Comparison of ENCODE assay signal across 31 mouse cellular contexts in the genomic region with DNA sequence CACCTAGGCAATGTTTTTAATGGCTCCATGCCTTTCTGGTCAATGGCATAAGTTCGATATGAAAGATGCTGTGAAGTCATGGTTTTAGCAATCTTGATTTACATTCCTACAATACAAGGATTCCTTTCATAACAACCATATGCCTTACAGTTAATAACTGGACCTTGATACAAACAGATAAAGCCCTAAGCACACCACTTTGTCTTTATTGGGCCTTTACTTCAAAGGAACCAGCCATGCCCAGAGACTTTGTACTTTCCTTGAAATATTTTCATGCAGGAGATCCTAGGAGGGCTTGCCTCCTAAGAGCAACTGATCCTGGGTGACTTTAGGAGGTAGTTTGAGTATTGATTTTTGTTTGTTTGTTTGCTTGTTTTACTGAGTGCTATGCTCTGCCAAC.
"Had no signal": no experiment of that assay in that cellular context is flagged by ENCODE, and none has a peak within 500 bp of the region (broad histone marks: within the 10 kb centered on the region; RNA-seq: fewer than 3 reads in every experiment).

No protein-coding gene starts in this region.

- H3K4me2 ChIP-seq: limb, embryonic 12.5 days; limb, embryonic 13.5 days; limb, embryonic 15.5 days; liver, embryonic 11.5 days; liver, embryonic 12.5 days; liver, embryonic 13.5 days; liver, embryonic 15.5 days; lung, embryonic 14.5 days; lung, embryonic 15.5 days; midbrain, embryonic 11.5 days; midbrain, embryonic 12.5 days; midbrain, embryonic 13.5 days; midbrain, embryonic 15.5 days had no signal

- H3K36me3 ChIP-seq: limb, embryonic 10.5 days; limb, embryonic 12.5 days; limb, embryonic 13.5 days; limb, embryonic 15.5 days; liver, embryonic 12.5 days; liver, embryonic 13.5 days; liver, embryonic 15.5 days; lung, embryonic 15.5 days; midbrain, embryonic 10.5 days; midbrain, embryonic 12.5 days; midbrain, embryonic 13.5 days; midbrain, embryonic 15.5 days had no signal

- DNase-seq: left cerebral cortex, postnatal 4 days; liver; liver, embryonic 13.5 days; liver, postnatal 0 days; lung, adult 18-20 months; lung, adult 2 months; lung, embryonic 14.5 days; lung, postnatal 10 days; lung, postnatal 14 days; lung, postnatal 36 days; lung, postnatal 4 days; midbrain, embryonic 14.5 days had no signal

- H3K27me3 ChIP-seq: limb, embryonic 12.5 days; limb, embryonic 13.5 days; limb, embryonic 15.5 days; liver, embryonic 12.5 days; liver, embryonic 13.5 days; liver, embryonic 15.5 days; lung, embryonic 15.5 days; megakaryocyte, embryonic 14.5 days; midbrain, embryonic 12.5 days; midbrain, embryonic 13.5 days; midbrain, embryonic 15.5 days had no signal

- H3K9me3 ChIP-seq: limb, embryonic 10.5 days; limb, embryonic 12.5 days; limb, embryonic 13.5 days; limb, embryonic 15.5 days; liver, embryonic 12.5 days; liver, embryonic 13.5 days; liver, embryonic 15.5 days; lung, embryonic 15.5 days; midbrain, embryonic 10.5 days; midbrain, embryonic 12.5 days; midbrain, embryonic 13.5 days; midbrain, embryonic 15.5 days had no signal

- ATAC-seq: liver, embryonic 12.5 days; liver, postnatal 0 days; lung, postnatal 0 days; midbrain, embryonic 13.5 days; midbrain, embryonic 15.5 days; midbrain, embryonic 16.5 days had no signal

- H3K4me3 ChIP-seq: limb, embryonic 10.5 days; limb, embryonic 12.5 days; limb, embryonic 13.5 days; limb, embryonic 15.5 days; liver, embryonic 12.5 days; liver, embryonic 13.5 days; liver, embryonic 15.5 days; lung, embryonic 15.5 days; megakaryocyte, embryonic 14.5 days; midbrain, embryonic 10.5 days; midbrain, embryonic 12.5 days; midbrain, embryonic 13.5 days; midbrain, embryonic 15.5 days; myocyte had no signal

- H3K9ac ChIP-seq: limb, embryonic 12.5 days; limb, embryonic 13.5 days; limb, embryonic 15.5 days; liver, embryonic 12.5 days; liver, embryonic 13.5 days; liver, embryonic 14.5 days; liver, embryonic 15.5 days; liver, postnatal 0 days; lung, embryonic 14.5 days; lung, embryonic 15.5 days; midbrain, embryonic 12.5 days; midbrain, embryonic 13.5 days; midbrain, embryonic 15.5 days had no signal

- H3K27ac ChIP-seq: limb, embryonic 10.5 days; limb, embryonic 12.5 days; limb, embryonic 13.5 days; limb, embryonic 15.5 days; liver, embryonic 12.5 days; liver, embryonic 13.5 days; liver, embryonic 14.5 days; liver, embryonic 15.5 days; lung, embryonic 15.5 days; macrophage; midbrain, embryonic 10.5 days; midbrain, embryonic 12.5 days; midbrain, embryonic 13.5 days; midbrain, embryonic 15.5 days had no signal

- H3K4me1 ChIP-seq: limb, embryonic 10.5 days; limb, embryonic 12.5 days; limb, embryonic 13.5 days; limb, embryonic 15.5 days; liver, embryonic 12.5 days; liver, embryonic 13.5 days; liver, embryonic 15.5 days; lung, embryonic 15.5 days; megakaryocyte, embryonic 14.5 days; midbrain, embryonic 12.5 days; midbrain, embryonic 13.5 days; midbrain, embryonic 15.5 days had no signal
